Mouse (Mus musculus): Measurements from ENCODE around the gene Trim41.
"Not testable (repeated sequence)": the region's sequence is repeated elsewhere in the genome, so short reads cannot be mapped to it uniquely, and the experiment has no call there.

Trim41 gene

DNA sequence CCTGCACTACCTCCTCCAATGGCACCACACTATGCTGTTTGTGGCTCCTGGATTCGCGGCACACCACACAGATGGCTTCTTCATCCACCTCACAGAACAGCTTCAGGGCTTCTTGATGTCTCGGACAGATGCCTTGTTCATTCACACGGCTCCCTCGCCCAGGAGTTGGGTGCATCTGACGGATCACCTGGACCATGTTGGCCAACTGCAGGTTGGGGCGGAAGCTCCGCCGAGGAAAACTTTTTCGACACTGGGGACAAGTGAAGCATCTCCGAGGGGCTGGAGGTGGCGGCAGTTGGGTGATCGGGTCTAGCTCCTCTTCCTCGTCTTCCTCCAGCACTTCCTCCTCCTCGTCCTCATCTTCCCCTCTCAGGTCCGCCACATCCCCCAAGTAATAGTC lies 1.3 kb downstream of the Trim41 start:
- no peak for DNase-seq (ENCODE audit: low spot score in 2 of 2)

DNA sequence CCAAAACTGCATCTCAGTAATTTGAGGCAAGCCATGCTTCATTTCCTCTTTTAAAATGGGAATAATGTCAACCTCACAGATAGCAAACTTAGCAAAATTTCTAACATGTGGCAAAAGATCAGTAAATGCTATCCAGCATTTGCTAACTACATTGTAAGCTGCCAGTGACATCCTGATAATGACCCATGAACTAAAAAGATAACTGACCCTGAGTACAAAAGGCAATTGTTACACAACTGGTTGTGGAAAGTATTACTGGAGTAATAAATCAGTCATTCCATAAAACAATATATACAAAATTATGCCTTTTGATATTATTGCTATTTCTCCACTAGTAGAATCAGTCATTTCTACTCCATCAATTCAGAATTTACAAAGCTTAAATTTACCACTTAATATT lies 3.4 kb downstream of the Trim41 start:
- no peak for DNase-seq (ENCODE audit: low spot score in 2 of 2)

DNA sequence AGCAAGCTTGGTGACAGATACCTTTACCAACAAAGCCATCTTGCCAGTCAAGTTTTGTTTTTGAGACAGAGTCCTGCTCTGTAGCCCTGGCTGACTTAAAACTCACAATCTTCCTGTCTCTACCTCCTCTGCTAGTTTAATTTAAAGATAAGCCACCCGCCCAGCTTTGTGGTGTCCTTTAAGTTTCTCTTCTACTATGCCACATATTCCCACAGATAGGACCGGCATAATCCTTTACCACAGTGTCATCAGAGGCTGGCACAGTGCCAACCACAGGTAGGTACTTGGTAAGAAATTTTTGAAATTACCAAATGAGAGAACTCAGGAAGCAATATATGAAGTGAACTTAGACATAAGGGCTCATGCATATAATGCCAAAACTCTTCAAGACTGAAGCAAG lies 7.0 kb downstream of the Trim41 start:
- no peak for DNase-seq (ENCODE audit: low spot score in 2 of 2)

DNA sequence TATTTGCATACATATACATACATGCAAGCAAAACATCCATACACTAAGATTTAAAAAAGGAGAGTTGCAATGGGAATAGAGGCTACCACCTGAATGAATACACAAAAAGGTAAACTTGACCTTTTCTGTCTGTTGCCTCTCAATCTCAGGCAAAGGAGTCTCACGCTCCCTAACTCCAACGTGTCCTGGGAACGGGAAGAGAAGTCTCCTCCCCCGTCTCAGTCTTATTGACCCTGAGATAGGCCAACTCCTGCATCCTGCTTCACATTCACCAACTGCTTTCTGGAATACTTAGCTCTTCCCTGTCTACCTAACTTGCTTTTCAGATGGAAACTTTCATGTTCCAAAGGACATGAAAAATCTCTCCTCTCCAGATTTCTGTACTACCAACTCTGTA lies 7.7 kb downstream of the Trim41 start:
- no peak for DNase-seq (ENCODE audit: low spot score in 2 of 2)

DNA sequence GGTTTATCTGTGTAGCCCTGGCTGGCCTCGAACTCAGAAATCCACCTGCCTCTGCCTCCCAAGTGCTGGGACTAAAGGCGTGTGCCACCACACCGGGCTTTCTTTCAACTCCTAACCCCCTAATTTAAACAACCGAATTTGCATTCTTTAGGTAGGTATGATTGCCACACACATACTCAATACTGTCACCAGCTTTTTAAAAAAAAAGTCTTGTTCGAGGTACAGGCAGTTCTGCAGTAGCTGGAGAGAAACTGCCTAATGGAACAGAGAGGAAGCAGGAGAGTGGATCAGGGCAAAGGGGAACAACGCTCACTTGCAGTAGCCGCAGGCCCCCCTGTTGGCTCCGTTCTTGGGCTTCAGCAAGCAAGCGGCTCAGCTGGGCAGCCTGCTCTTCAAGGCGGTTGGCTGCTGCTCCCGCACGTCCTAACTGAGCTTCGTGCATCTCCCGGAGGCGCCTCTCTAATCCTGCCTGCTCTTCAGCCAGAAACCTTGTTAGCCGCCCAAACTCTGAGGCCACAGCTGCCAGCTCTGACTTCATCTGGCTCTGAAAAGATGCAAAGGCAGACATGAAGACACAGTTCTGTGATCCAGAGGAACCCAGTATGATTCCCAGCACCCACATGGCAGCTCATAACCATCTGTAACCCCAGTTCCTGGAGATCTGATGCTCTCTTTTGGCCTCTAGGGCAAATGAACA lies 8.3 kb downstream of the Trim41 start:
- no peak for DNase-seq (ENCODE audit: low spot score in 2 of 2)

DNA sequence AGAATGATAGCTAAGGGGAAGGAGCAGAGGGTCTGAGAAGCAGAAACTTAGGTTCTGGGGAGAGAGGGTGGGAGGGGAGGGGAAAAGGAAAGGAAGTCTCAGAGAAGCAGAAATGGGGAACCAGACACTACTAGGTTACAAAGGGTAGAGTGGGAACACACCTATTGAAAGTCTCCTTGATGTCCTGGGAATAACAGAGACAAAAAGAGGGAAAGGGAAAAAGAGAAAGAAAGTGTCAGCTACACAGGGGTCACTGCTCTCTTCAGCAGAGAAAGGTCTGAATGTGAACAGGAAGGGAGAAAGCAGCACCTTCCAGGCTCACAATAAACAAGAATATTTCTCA lies 8.9 kb downstream of the Trim41 start:
- no peak for DNase-seq (ENCODE audit: low spot score in 2 of 2)

DNA sequence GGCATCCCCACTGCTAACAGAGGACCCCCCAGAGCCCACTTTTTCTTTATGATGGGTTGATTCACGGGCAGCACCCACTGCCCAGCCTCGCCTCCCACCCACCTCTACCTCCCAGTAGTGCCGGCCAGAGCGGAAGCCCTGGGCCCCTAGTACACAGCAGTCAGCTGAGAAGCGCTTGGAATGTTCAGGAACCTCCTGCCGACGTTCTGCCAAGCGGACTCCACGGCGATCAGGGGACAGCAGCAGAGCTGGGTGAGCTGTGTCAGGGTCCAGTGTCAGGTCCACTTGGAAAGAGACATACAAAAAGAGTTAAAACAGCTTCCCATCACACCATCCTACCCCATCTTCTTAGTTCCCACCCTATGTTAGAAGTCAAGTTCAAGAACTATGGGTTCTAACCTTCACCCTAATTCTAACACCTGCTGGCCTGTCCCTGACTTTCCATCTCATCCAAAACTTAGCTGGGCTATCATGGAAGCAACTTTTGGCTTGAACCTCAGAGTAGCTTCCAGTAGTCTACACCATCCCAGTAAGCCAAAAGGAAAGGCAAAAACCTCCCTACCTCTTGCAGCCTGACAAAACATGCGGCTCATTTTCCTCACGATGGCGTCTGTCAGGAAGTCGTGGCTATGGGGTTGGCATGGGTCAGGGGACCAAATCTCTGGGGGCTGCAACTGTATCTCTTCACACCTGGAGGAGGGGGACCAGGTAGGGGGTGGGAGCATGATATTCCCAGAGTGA lies 9.4 kb downstream of the Trim41 start:
- no peak for DNase-seq (ENCODE audit: low spot score in 2 of 2)

DNA sequence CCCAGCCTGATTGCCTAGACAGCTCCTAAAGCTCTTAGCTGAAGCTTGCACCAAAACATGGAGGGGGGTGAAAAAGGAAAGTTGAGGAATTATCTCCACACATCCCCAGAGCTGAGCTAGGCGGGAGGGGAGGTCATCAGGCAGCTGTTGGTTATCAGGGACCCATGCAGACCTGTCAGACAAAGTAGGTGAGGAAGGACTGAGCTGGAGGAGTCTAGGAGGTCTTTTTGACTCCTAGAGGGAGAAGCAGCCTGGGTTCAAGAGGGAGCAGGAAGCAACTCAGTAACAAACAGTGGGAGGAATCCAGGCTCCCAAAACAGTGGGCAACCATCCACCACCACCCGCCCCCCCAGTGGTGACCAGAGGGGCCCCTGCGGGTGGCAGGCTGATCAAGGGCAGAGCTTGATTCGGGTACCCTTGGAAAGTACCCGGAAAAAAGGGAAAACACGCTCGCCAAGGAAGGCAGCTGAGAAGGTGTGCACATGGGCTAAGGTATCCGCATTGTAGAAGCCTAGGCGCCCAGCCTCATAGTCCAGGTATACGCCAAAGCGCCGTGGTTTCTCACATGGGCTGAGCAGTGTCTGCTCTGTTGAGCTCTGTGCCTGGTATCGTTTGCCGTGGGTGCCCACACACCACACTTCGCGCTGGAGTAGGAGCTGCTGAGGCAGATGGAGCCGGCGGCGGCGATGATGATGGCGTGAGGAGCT lies 10.1 kb downstream of the Trim41 start:
- peak; percentile 55 to 57 for DNase-seq (ENCODE audit: low spot score in 2 of 2)

DNA sequence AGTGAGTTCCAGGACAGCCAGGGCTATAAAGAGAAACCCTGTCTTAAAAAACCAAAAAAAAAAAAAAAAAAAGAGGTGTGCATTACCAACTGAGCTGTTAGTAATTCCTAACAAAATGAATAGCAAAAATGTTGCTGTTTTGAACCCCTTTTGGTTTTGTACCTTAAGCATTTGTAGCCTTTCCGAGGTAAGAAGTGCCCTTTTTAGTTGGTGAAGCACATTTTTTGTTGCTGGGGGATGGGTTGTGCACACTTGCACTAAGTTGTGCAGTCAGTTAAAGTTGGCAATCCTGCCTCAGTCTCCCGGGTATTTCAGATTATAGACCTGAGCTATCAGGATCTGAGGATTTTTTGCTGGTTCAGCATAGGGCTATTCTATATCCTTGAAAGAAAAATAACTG lies 12.2 kb downstream of the Trim41 start:
- no peak for DNase-seq (ENCODE audit: low spot score in 2 of 2)

DNA sequence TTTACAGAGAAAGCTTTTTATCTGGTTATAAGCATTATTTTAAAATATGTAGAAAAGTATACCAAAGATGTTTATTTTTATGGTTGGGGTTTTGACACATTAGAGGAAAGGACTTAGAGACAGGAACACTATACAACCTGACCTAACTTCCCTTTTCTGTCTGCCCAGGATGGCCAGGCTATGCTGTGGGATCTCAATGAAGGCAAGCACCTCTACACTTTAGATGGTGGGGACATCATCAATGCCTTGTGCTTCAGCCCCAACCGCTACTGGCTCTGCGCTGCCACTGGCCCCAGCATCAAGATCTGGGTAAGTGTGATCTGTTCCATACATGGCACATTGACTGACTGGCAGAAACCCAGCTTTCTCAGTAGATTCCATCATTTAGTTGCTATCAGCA lies 13.2 kb downstream of the Trim41 start:
- DNase-seq (ENCODE audit: low spot score in 2 of 2): no peak

DNA sequence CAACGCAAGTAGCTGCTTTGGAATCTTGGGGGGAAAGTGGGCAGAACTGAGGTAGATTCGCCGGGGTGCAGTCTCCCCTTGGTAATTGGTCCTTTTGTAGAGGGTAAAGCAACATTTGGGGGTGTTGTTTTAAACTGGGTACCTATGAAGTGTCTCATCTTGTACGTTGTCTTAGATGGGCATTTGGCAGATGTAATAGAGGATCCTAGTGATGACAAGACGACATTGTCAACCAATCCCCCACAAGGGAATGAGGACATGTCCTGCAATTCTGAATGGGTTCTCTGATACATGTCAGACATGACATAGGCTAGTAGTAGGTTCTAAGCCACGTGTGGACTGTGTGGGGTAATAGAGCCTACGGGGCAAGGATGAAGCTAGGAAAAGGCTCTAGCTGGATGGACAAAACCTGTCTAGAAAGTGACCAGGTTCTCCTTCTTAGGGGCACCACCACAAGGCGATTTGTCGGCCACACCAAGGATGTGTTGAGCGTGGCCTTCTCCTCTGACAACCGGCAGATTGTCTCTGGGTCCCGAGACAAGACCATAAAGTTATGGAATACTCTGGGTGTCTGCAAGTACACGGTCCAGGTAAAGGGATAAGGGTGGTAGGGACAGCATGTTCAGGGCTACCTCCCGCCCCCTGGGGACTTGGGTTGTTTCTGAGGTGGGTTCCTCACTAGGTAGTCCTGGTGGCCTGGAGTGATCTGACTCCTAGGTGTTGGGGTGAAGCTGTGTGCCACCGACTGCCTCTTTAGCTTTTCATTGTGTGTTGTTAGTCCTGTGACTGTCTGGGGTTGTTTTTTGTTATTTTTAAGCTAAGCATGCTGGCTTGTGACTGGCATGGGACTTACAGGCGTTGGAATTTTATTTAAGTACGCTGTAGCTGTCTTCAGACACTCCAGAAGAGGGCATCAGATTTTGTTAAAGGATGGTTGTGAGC lies 15.1 kb downstream of the Trim41 start:
- DNase-seq (ENCODE audit: low spot score in 2 of 2): no peak

DNA sequence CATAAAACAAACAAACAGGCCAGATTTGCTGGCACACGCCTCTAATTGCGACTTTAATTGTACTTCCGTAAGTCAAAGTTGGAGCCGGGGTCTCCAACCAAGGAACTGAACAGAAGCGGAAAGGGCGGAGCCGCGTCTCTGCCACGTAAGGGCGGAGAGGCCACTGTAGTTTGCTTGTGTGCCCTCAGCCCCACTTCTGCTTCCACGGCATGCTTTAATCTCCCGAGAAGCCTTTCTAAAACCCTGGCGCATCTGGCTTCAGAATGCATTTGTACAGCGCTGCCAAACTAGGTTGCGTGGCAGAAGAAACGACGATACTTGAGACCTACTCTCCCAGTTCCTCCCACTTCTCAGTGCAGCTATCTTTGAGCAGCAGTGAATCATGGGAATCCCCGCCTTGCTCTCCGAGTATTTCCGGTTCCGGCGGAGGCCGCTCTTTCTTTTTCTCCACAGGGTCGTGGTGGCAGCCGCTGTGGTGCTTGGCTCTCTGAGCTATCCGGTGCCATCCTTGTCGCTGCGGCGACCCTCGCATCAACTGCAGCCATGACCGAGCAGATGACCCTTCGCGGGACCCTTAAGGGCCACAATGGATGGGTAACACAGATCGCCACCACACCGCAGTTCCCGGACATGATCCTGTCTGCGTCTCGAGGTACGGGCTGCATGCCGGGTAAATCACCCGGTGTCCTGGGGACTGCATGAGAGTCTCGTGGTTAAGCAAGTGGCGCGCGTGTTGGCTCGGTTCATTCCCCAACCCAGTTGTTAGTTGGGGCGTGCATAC lies 17.0 kb downstream of the Trim41 start, which contains the start of gene Rack1:
Gene Rack1 (plus strand): TSS at position 412 of the 781 bp plus-strand sequence.
- DNase-seq (ENCODE audit: low spot score in 2 of 2): peak; percentile 92 to 95

DNA sequence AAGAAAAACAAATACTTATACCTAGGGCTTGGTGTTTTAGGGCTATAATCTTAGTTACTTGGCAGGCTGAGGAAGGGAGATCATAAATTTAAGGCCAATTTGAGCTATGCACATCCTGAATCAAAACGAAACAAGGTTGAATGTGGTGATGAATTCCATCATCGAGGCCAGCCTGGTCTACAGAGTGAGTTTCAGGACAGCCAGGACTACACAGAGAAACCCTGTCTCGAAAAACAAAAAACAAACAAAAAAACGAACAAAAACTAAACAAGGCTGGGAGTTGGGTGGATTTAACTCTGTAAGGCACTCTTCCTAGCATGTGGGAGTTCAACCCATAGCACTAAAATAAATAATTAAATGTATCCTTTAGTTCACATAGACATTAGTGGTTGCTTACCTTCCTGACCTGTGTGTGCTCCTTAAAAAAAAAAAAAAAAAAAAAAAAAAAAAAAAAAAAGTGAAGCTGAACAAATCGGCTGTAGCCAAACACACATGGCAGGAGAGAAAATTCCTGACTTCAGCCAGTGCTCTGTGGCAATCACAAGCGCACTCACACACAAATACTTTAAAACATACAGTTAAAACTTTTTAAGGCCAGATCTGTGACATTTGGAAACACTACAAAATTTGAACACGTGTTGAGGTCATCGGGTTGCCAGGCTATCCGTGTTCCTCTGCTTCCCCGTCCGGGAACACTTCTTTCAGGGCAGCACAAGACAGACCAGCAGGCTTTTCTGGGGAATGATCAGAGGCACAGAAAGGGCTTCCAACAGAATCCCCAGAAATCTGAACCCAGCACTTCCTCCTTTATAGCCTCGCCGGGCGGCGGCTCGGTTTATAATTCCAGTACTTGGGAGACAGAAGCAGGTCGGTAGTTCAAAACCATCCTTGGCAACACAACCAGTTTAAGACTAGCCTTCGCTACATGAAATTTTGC lies 17.9 kb downstream of the Trim41 start:
- no peak for DNase-seq (ENCODE audit: low spot score in 2 of 2)

DNA sequence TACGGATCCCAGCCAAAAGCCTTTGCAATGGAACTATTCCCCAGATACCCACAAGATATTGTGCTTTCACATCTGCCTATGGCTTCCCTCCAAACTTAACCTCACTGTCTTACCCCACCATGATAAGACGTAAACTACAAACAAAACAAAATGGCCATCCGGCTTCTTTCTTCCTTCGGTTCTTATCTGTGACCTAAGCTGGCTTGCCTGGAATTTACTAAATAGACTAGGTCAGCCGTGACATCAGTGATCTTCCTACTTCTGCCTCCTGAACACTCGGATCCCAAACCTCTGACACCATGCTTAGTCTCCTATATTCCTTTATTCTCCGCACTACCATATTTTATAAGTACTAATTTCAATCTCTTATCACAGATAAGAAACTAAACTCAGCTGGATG lies 18.8 kb downstream of the Trim41 start:
- DNase-seq (ENCODE audit: low spot score in 2 of 2): no peak

DNA sequence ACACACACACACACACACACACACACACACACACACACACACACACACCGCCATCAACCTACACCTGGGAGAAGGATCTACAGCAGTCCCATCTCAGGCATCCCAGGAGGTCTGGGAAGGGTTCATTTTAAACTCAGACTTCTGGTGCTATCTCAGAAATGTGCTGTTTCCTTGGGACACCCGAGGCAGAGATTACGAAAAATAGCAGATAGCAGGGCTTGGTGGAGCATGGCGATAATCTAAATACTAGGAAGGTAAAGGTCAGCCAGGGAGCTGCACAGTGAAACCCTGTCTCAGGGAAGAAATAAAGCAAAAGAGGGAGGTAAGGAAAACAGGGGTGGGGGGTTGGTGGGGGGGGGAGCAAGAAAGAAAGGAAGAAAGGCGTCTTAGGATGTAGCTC lies 19.9 kb downstream of the Trim41 start:
- no peak for DNase-seq (ENCODE audit: low spot score in 2 of 2)

DNA sequence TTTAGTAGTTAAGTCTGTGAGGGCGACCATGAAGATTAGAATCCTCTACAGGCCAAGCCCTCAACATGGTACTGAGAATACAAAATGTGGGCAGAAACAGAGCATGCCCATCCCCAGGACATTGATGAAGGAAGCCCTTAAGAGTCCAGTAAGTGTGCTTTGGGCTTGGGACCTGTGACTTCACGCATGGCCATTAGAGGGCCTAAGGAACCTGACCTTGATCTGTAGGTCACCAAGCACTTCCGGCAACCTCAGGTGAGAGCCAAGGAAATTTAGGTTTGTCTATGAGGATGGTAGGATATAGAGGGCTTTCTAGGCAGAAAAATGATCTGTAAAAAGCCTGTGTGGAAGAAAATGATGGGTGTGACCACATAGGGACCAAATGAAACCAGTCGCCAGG lies 20.9 kb downstream of the Trim41 start:
- DNase-seq (ENCODE audit: low spot score in 2 of 2): no peak

DNA sequence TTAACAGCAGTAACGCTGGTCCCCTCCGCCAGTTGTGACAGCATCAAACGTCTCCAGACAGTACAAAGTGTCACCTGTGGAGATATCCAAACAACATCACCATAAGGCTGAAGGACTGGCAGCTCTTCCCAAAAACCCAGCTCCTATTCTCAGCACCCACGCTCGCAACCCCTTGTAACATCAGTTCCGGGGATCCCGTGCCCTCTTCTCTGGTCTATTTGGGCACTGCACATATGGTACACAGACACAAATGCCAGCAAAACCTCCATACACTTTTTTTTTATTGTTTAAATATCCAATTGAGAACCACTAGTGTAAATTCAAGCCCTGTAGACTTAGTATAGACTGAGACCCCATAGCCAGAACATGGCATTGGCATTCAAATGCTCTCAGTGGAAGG lies 21.9 kb downstream of the Trim41 start:
- DNase-seq (ENCODE audit: low spot score in 2 of 2): no peak

DNA sequence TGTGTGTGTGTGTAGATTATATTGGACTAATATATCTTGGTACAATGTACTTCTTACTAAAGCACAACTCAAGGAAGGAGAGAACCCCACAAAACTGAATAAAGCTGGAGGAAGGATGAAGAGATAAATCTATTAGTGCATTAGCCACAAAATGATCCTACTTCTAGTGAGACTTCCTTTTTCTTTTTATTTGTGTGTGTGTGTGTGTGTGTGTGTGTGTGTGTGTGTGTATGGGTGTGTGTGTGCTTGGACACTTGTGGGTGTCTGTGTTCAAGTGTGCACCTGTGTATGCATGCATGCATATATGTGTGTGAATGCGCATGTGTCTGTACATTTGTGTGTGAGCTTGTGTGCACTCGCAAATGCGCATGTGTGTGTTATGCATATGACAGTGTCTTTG lies 24.0 kb downstream of the Trim41 start:
- DNase-seq (ENCODE audit: low spot score in 2 of 2): no peak

DNA sequence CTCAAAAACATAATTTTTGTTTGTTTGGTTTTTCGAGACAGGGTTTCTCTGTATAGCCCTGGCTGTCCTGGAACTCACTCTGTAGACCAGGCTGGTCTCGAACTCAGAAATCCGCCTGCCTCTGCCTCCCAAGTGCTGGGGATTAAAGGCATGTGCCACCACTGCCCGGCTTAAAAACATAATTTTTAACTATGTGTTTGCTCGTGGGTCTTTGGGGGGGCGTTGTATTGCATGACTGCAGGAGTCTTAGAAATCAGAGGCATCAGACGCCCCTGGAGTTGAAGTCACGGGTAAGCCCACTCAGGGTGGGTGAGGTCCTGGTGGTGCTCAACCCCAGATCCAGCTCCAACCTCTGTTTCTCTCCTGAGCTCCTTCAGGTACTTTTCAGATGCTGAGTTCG lies 25.3 kb downstream of the Trim41 start:
- DNase-seq (ENCODE audit: low spot score in 2 of 2): not testable (repeated sequence)

DNA sequence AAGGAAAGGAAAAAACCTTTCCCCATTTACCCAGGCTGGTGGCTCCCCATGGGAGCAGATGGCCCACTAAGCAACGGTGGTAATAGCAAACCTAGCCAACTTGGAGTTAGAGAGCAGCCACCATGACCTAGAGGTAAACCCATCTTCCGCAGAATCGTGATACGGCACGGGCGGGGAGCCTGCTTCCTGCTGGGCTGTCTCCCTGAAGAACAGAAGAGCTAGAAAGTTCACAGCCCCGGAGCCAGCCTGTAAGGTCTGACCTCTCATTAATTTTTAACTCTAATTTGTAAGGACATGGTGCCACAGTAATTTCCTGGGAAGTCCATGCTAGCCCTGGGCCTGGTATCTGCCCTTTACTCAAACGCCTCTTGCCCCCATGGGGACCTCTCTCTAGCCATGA lies 26.2 kb downstream of the Trim41 start:
- no peak for DNase-seq (ENCODE audit: low spot score in 2 of 2)

Measured in frontal cortex, postnatal 36 days (tissue).